Mouse (Mus musculus) ES-Bruce4 (cell line): ENCODE results near the gene Lmx1b.

Experiments used
- CTCF ChIP-seq: IDR thresholded peaks from one replicate; pipeline ENCODE4 v1.8.1; 2011; ENCODE audit warnings: low read depth, low read length
- EP300 ChIP-seq: IDR thresholded peaks from 2 replicates; pipeline ENCODE4 v1.6.1; 2011; ENCODE audit warnings: low read depth, low read length; ENCODE audit not compliant: insufficient read depth
- POLR2A ChIP-seq: IDR thresholded peaks from one replicate; pipeline ENCODE4 v1.8.1; 2011; ENCODE audit warnings: low read length; ENCODE audit not compliant: insufficient read depth

DNA sequence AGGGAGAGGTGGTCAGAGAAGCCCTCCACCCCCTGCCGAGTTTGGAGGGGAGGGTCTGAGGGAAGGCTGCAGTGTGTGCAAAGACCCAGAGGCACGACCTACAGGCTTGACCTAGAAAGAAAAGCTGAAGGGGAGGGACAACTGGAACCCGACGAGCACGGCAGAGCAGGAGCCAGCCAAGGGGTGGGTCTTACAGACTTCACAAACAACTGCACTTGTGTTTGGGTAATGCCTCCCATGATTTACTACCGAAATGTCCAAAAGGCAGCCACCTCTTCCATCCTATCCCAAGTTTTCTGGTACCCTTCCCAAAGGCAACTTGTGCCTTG lies 58.9 kb downstream of the Lmx1b start:
- TF ChIP-seq CTCF = no peak
- peak; percentile 58; the same call in 1 of the 2 replicates for TF ChIP-seq EP300
- no peak for TF ChIP-seq POLR2A
